Mouse (Mus musculus) cerebellum, adult 2 months (tissue): ENCODE data around the gene Ccdc149.

Source experiments
- CTCF ChIP-seq: fragments of 200-500 bp; IDR thresholded peaks from 2 replicates; pipeline ENCODE4 v1.5.1; 2011; ENCODE audit warnings: low read depth, mild to moderate bottlenecking, control low read depth, low read length, moderate library complexity, borderline replicate concordance; ENCODE audit not compliant: insufficient read depth
- POLR2A ChIP-seq: fragments of 200-500 bp; IDR thresholded peaks from 2 replicates; pipeline ENCODE4 v1.6.1; 2011; ENCODE audit warnings: low read length, control low read depth, borderline replicate concordance; ENCODE audit not compliant: insufficient read depth

- no peak for TF ChIP-seq POLR2A
- no peak for TF ChIP-seq CTCF
These were observed 39.8 kb upstream of the Ccdc149 start for GRCm38 (mm10) chr5:52511089-52511488.
